Mouse (Mus musculus): ENCODE results near the gene Adssl1. TPM values are rescaled to one million over a fixed set of nuclear protein-coding genes. Genes with fewer than 3 reads are reported as not detected.

Adssl1 gene
- polyA plus RNA-seq, 1 experiment from 2014 or later: 2.1 TPM

- WGBS: 80% methylated on average over 14 of the region's 14 CpGs
- no peak overlapping the region for H3K4me3 ChIP-seq (ENCODE audit: low read depth, low read length)
- ATAC-seq (replicated peaks; ENCODE audit: low FRiP score) (no peak), DNase-seq (ENCODE audit: low spot score) (no peak)
- H3K4me2 ChIP-seq (ENCODE audit: low read depth, low read length, severe bottlenecking): no peak overlapping the region
- no peaks in the 10 kb centered on the region for H3K27me3 ChIP-seq (ENCODE audit: control insufficient read depth, insufficient read depth, low read length)
- H3K36me3 ChIP-seq (ENCODE audit: control insufficient read depth, insufficient read depth, low read length): no peaks in the 10 kb centered on the region
- H3K4me1 ChIP-seq (replicated peaks; ENCODE audit: control insufficient read depth, insufficient read depth, low read length): no peaks in the 10 kb centered on the region; the same call in 1 of the 2 replicates
- H3K9me3 ChIP-seq (ENCODE audit: control insufficient read depth, low read length): no peaks in the 10 kb centered on the region
- no peak overlapping the region for H3K27ac ChIP-seq (ENCODE audit: low read depth, low read length)
- H3K9ac ChIP-seq (ENCODE audit: low read length): no peak overlapping the region
Measured at GRCm38 (mm10) chr12:112596891-112597500, 22.8 kb upstream of the Adssl1 start.

DNA sequence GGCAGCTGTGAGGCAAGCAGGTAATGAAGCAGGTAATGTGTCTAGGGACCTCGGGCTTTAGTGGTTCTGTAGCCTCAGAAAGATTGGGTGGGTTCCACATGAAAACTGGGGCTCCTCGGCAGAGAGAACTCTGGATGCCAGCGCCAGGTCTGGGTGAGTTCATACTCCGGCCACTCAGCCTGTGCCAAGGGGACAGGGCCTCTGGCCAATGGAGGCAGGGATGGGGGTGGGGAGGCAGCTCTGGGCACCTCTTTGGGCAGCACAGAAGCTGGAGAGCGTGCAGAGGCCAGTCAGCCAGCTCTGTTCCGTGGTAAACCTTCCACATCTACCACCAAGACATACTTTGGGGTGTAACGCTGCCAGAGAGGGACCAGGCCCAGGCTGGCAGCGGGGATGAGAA, 22.2 kb upstream of the Adssl1 start:
- Histone ChIP-seq H3K36me3 (ENCODE audit: control insufficient read depth, insufficient read depth, low read length) (no peaks in the 10 kb centered on the region), H3K9ac (ENCODE audit: low read length) (no peak overlapping the region), H3K4me3 (ENCODE audit: low read depth, low read length) (no peak overlapping the region), H3K27ac (ENCODE audit: low read depth, low read length) (no peak overlapping the region), H3K9me3 (ENCODE audit: control insufficient read depth, low read length) (no peaks in the 10 kb centered on the region), H3K4me2 (ENCODE audit: low read depth, low read length, severe bottlenecking) (no peak overlapping the region), H3K4me1 (replicated peaks; ENCODE audit: control insufficient read depth, insufficient read depth, low read length) (no peaks in the 10 kb centered on the region; the same call in 1 of the 2 replicates), H3K27me3 (ENCODE audit: control insufficient read depth, insufficient read depth, low read length) (no peaks in the 10 kb centered on the region)
- 87% methylated on average over 8 of the region's 8 CpGs for WGBS
- ATAC-seq (replicated peaks; ENCODE audit: low FRiP score) (no peak), DNase-seq (ENCODE audit: low spot score) (no peak)

DNA sequence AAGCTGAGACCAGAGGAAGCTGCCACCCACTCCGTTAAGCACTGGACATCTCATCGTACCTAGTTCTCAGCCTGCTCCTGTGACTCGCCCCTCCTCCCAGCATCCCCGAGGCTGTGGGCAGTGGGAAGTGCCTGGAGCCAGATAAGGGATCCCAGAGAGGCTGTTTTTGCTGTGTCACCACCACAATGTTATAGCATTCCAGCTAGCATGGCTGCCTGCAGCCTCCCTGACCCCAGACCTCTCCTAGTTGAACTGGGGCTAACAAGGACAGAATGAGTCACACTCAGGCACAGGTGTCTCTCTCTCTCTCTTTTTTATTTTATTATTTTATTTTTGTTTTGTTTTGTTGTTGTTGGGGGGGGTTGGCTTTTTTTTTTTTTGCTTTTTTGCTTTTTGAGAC, 20.6 kb upstream of the Adssl1 start:
- no peaks in the 10 kb centered on the region; the same call in 1 of the 2 replicates for H3K4me1 ChIP-seq (replicated peaks; ENCODE audit: control insufficient read depth, insufficient read depth, low read length)
- no peaks in the 10 kb centered on the region for H3K9me3 ChIP-seq (ENCODE audit: control insufficient read depth, low read length)
- no peak for ATAC-seq (replicated peaks; ENCODE audit: low FRiP score)
- 38% methylated on average over 4 of the region's 4 CpGs for WGBS
- no peak overlapping the region for H3K4me3 ChIP-seq (ENCODE audit: low read depth, low read length)
- no peak for DNase-seq (ENCODE audit: low spot score)
- no peaks in the 10 kb centered on the region for H3K36me3 ChIP-seq (ENCODE audit: control insufficient read depth, insufficient read depth, low read length)
- no peak overlapping the region for H3K27ac ChIP-seq (ENCODE audit: low read depth, low read length)
- no peak overlapping the region for H3K4me2 ChIP-seq (ENCODE audit: low read depth, low read length, severe bottlenecking)
- H3K27me3 ChIP-seq (ENCODE audit: control insufficient read depth, insufficient read depth, low read length): no peaks in the 10 kb centered on the region
- H3K9ac ChIP-seq (ENCODE audit: low read length): no peak overlapping the region

- Histone ChIP-seq H3K27me3 (ENCODE audit: control insufficient read depth, insufficient read depth, low read length) (no peaks in the 10 kb centered on the region), H3K27ac (ENCODE audit: low read depth, low read length) (no peak overlapping the region), H3K4me2 (ENCODE audit: low read depth, low read length, severe bottlenecking) (no peak overlapping the region), H3K4me3 (ENCODE audit: low read depth, low read length) (no peak overlapping the region), H3K36me3 (ENCODE audit: control insufficient read depth, insufficient read depth, low read length) (no peaks in the 10 kb centered on the region), H3K9ac (ENCODE audit: low read length) (no peak overlapping the region), H3K9me3 (ENCODE audit: control insufficient read depth, low read length) (no peaks in the 10 kb centered on the region), H3K4me1 (replicated peaks; ENCODE audit: control insufficient read depth, insufficient read depth, low read length) (no peaks in the 10 kb centered on the region)
- 83% methylated on average over 30 of the region's 30 CpGs for WGBS
- ATAC-seq (replicated peaks; ENCODE audit: low FRiP score) (no peak), DNase-seq (ENCODE audit: low spot score) (no peak)
Measured at GRCm38 (mm10) chr12:112599942-112600611, 19.8 kb upstream of the Adssl1 start.

DNA sequence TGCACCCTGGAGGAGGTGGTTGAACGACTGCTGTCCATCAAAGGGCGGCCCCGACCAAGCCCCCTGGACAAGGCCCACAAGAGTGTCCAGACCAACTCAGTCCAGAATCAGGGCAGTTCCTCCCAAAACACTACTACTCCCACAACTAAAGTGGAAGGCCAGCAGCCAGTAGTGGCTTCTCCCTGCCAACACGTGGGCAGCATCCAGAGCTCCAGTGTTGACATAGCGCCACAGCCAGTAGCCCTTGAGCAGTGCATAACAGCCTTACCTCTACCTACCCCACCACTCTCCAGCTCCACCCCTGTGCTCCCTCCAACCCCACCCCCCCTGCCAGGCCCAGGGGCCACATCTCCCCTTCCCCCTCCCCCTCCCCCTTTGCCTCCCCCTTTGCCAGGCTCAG, 15.8 kb upstream of the Adssl1 start:
- Histone ChIP-seq H3K27ac (ENCODE audit: low read depth, low read length) (no peak overlapping the region), H3K9ac (ENCODE audit: low read length) (no peak overlapping the region), H3K9me3 (ENCODE audit: control insufficient read depth, low read length) (no peaks in the 10 kb centered on the region), H3K36me3 (ENCODE audit: control insufficient read depth, insufficient read depth, low read length) (no peaks in the 10 kb centered on the region), H3K4me1 (replicated peaks; ENCODE audit: control insufficient read depth, insufficient read depth, low read length) (no peaks in the 10 kb centered on the region), H3K4me2 (ENCODE audit: low read depth, low read length, severe bottlenecking) (no peak overlapping the region), H3K4me3 (ENCODE audit: low read depth, low read length) (no peak overlapping the region), H3K27me3 (ENCODE audit: control insufficient read depth, insufficient read depth, low read length) (no peaks in the 10 kb centered on the region)
- DNase-seq (ENCODE audit: low spot score) (no peak), ATAC-seq (replicated peaks; ENCODE audit: low FRiP score) (no peak)
- 82% methylated on average over 5 of the region's 5 CpGs for WGBS

DNA sequence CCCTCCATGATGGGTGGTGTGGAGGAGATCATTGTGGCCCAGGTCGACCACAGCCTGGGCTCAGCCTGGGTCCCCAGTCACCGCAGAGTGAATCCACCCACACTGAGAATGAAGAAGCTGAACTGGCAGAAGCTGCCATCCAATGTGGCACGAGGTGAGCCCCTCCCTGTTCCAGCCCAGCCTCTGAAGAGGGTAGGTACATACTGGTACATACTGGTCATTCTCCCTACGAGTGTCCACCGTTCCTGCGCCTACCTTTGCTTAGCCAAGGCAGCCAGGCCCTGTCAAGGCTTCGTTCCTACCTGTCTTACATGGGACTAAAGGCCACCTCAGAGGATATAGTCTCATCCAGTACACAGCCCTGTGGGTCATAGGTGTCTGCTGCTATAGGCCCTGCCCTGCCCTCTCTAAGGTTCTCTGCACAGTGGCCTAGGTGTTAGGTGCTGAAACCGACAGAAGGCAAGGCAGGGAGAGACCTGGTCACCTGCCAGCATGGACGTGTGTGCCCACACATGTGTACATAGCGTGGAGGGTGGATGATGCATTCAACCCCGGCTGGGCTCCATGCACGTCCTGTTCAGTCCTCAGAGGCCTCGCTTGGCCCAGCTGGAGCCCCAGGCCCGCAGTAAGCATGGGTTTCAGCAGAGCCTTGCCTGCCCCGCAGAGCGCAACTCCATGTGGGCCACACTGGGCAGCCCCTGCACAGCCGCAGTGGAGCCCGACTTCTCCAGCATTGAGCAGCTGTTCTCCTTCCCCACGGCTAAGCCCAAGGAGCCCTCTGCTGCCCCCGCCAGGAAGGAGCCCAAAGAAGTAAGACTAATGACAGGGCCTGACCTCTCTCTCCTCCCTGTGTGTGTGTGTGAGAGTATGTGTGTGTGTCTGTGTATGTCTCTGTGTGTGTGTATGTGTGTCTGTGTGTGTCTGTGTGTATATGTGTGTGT, 14.9 kb upstream of the Adssl1 start:
- WGBS: 65% methylated on average over 20 of the region's 20 CpGs
- H3K4me2 ChIP-seq (ENCODE audit: low read depth, low read length, severe bottlenecking): no peak overlapping the region
- H3K27ac ChIP-seq (ENCODE audit: low read depth, low read length): no peak overlapping the region

GRCm38 (mm10) chr12:112605766-112606165, 14.1 kb upstream of the Adssl1 start:
- ATAC-seq (replicated peaks; ENCODE audit: low FRiP score) (peak; percentile 62; the same call in 1 of the 2 replicates), DNase-seq (ENCODE audit: low spot score) (peak; percentile 87)
- Histone ChIP-seq H3K4me2 (ENCODE audit: low read depth, low read length, severe bottlenecking) (no peak overlapping the region), H3K27ac (ENCODE audit: low read depth, low read length) (no peak overlapping the region), H3K9ac (ENCODE audit: low read length) (no peak overlapping the region), H3K27me3 (ENCODE audit: control insufficient read depth, insufficient read depth, low read length) (no peaks in the 10 kb centered on the region), H3K4me3 (ENCODE audit: low read depth, low read length) (no peak overlapping the region), H3K9me3 (ENCODE audit: control insufficient read depth, low read length) (no peaks in the 10 kb centered on the region), H3K4me1 (replicated peaks; ENCODE audit: control insufficient read depth, insufficient read depth, low read length) (no peaks in the 10 kb centered on the region), H3K36me3 (ENCODE audit: control insufficient read depth, insufficient read depth, low read length) (no peaks in the 10 kb centered on the region)
- WGBS: 49% methylated on average over 6 of the region's 6 CpGs

More for the DNA sequence above, 14.9 kb upstream of the Adssl1 start:
- no peaks in the 10 kb centered on the region for H3K4me1 ChIP-seq (replicated peaks; ENCODE audit: control insufficient read depth, insufficient read depth, low read length)
- H3K27me3 ChIP-seq (ENCODE audit: control insufficient read depth, insufficient read depth, low read length): no peaks in the 10 kb centered on the region
- H3K9me3 ChIP-seq (ENCODE audit: control insufficient read depth, low read length): no peaks in the 10 kb centered on the region
- H3K9ac ChIP-seq (ENCODE audit: low read length): no peak overlapping the region
- H3K36me3 ChIP-seq (ENCODE audit: control insufficient read depth, insufficient read depth, low read length): no peaks in the 10 kb centered on the region
- no peak overlapping the region for H3K4me3 ChIP-seq (ENCODE audit: low read depth, low read length)
- DNase-seq (ENCODE audit: low spot score): peak; percentile 72
- ATAC-seq (replicated peaks; ENCODE audit: low FRiP score): peak; percentile 61

DNA sequence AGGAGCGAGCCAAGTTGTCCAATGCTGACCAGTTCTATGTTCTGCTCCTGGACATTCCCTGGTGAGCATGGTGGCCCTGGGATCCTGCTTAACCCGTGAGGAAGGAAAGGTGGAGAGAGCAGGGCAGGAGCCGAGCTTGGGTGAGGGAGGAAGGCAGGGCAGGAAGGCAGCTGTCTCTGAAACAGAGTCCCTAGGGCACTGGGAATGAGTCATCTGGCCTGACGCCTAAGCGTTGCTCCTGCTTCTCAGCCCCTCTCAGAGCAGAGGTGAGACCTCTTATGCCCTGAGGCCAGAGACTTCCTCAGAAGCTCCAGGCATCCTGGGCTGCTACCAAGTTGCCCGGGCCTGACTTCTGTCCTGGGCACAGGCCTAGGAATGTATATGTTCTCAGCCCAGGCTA, 12.8 kb upstream of the Adssl1 start:
- H3K27ac ChIP-seq (ENCODE audit: low read depth, low read length): no peak overlapping the region
- H3K4me2 ChIP-seq (ENCODE audit: low read depth, low read length, severe bottlenecking): no peak overlapping the region
- H3K36me3 ChIP-seq (ENCODE audit: control insufficient read depth, insufficient read depth, low read length): no peaks in the 10 kb centered on the region
- H3K4me3 ChIP-seq (ENCODE audit: low read depth, low read length): no peak overlapping the region
- 80% methylated on average over 6 of the region's 6 CpGs for WGBS
- H3K4me1 ChIP-seq (replicated peaks; ENCODE audit: control insufficient read depth, insufficient read depth, low read length): no peaks in the 10 kb centered on the region
- no peak for DNase-seq (ENCODE audit: low spot score)
- no peaks in the 10 kb centered on the region for H3K27me3 ChIP-seq (ENCODE audit: control insufficient read depth, insufficient read depth, low read length)
- H3K9ac ChIP-seq (ENCODE audit: low read length): no peak overlapping the region
- ATAC-seq (replicated peaks; ENCODE audit: low FRiP score): no peak
- H3K9me3 ChIP-seq (ENCODE audit: control insufficient read depth, low read length): no peaks in the 10 kb centered on the region
